Mouse (Mus musculus) macrophage (primary cell): ENCODE results near the gene Rfpl4. TPM values are rescaled to one million over a fixed set of nuclear protein-coding genes. Genes with fewer than 3 reads are reported as not detected.
A peak's percentile ranks its signal among the peaks of the same experiment; 100 is the strongest.
"Not testable (repeated sequence)": the region's sequence is repeated elsewhere in the genome, so short reads cannot be mapped to it uniquely, and the experiment has no call there.

Experiments
- H3K27ac ChIP-seq: fragments of 350-480 bp; formaldehyde crosslinking; 2 replicates; pipeline ENCODE4 v1.9.0; 2021
- H3K36me3 ChIP-seq: fragments of 350-480 bp; formaldehyde crosslinking; 2 replicates; pipeline ENCODE4 v1.9.0; 2021; ENCODE audit errors: inconsistent target
- H3K4me3 ChIP-seq: fragments of 350-480 bp; formaldehyde crosslinking; 2 replicates; pipeline ENCODE4 v1.9.0; 2021; ENCODE audit errors: inconsistent target
- H3K79me2 ChIP-seq: fragments of 350-480 bp; formaldehyde crosslinking; 2 replicates; pipeline ENCODE4 v1.9.0; 2021; ENCODE audit errors: inconsistent target
- WGBS: methylation state at CpG from one replicate; pipeline ENCODE4 v1.1.7; 2026; ENCODE audit warnings: inconsistent platforms; ENCODE audit not compliant: missing documents; 5-methylcytosine and 5-hydroxymethylcytosine counted together
- polyA plus RNA-seq: library from polyadenylated mRNA; stranded (reverse); fragments of 250-400 nt; gene quantifications from 3 replicates; pipeline ENCODE4 v1.2.4, GENCODE M21; 2018; ENCODE audit warnings: inconsistent platforms
- total RNA-seq, 78 experiments: library from RNA; depleted of rRNA; stranded (reverse); fragments of 250-400 nt; gene quantifications; 1 replicate in 9 of 78; 2 replicates in 24 of 78; 3 replicates in 43 of 78; 4 replicates in 2 of 78; pipeline ENCODE4 v1.2.4; 2018; ENCODE audit warnings: inconsistent platforms in 56 of 78

Gene Rfpl4
- not detected for total RNA-seq (2018; cell fraction: chromatin; rRNA removed)
- total RNA-seq (2018; cell fraction: cytosol; rRNA removed), result not detected
- not detected for total RNA-seq (2018; cell fraction: nucleus; rRNA removed)
- polyA plus RNA-seq, result not detected in 3 replicates

GRCm38 (mm10) chr7:5116850-5117249 lies at the start of gene Rfpl4:
Gene Rfpl4 (minus strand): TSS chr7:5116950.
- whole genome bisulfite sequencing, result 72% methylated on average over 3 of the region's 3 CpGs
- Histone ChIP-seq H3K27ac (no peak within 1 kb of the TSS), H3K4me3 (no peak within 1 kb of the TSS), H3K36me3 (no peaks in the 10 kb centered on the region), H3K79me2 (no peaks in the 10 kb centered on the region)

GRCm38 (mm10) chr7:5149570-5149969 lies 32.8 kb upstream of the Rfpl4 start, which contains the start of gene Vmn1r55:
Gene Vmn1r55 (minus strand): TSS chr7:5149670.
- H3K36me3 ChIP-seq, H3K4me3 ChIP-seq, H3K79me2 ChIP-seq, H3K27ac ChIP-seq: not testable (repeated sequence)

DNA sequence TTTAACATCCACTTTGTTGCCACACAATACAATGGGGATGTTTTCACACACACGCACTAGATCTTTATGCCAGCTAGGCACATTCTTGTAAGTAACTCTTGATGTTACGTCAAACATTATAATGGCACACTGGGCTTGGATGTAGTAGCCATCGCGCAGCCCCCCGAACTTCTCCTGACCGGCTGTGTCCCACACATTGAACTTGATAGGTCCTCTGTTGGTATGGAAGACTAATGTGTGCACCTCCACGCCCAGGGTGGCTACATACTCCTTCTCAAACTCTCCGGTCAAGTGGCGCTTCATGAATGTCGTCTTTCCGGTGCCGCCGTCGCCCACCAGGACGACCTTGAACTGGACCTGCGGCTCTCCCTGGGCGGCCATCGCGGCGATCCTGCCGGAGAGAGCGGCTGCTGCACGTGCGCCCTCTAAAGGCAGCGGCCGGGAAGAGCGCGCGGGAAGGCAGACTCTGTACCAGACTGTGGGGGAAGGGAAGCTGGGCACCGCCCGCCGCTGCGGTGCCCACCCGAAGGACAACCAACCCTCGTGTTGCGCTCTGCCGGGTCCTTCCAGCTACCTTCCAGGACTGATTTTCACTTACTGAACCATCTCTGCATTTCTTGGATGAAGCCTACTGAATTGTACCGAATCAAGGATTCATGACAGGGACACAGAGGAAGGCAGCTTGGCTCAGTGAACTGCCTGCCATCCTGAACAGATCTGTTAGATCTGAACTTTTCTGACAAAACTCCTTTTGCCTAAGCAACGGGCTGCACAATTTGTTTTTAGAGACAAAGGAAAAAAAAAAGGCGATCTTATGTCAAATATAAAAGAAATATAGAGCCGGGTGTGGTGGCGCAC lies 9.0 kb upstream of the Rfpl4 start, which contains the start of gene Rasl2-9:
TSS of gene Rasl2-9 (minus strand) at position 402 of the 858 bp plus-strand sequence.
- WGBS, result 23% methylated on average over 42 of the region's 42 CpGs
- H3K4me3 ChIP-seq, result peak within 1 kb of the TSS; percentile 27
- no peaks in the 10 kb centered on the region for H3K36me3 ChIP-seq
- no peaks in the 10 kb centered on the region for H3K79me2 ChIP-seq
- H3K27ac ChIP-seq, result no peak within 1 kb of the TSS

DNA sequence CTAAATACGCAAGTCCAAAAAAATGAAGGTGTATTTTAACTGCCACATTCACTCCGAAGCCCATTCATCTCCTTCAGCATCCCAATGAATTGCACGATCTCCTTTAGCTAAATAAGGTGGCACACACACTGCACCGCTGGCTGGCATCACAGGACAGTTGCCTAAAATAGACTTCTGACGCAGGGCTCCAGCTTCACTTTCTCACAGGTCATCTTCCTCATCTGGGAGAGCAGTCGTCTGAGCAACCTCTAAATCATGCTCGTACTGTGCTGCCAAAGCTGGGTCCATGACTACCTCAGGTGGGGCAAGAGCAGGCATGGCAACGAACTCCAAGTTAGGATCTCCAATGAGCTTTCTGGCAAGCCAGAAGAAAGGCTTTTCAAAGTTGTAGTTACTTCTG lies 8.3 kb upstream of the Rfpl4 start:
- Histone ChIP-seq H3K4me3 (no peak overlapping the region), H3K36me3 (no peaks in the 10 kb centered on the region), H3K27ac (no peak overlapping the region), H3K79me2 (no peaks in the 10 kb centered on the region)
- WGBS, result 81% methylated on average over 8 of the region's 8 CpGs

DNA sequence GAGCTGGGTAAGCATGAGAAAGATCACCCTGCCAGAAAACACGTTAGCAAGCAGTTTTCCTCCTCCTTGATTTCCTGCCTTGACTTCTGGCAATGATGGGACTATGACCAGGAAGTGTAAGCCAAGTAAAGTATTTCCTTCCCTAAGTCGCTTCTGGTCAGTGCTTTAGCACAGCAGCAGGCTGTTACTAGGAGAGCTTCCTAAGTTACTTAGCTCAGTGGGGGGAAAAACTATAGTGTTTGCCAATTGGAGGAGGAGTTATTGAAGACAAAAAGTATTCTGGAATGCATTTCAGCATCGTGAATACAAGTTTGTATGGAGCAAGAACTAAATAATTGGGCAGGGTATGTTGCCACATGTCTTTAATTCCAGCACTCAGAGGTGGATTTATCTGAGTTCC lies 4.0 kb downstream of the Rfpl4 start:
- WGBS, result 28% methylated on average over 3 of the region's 3 CpGs
- Histone ChIP-seq H3K36me3 (no peaks in the 10 kb centered on the region), H3K4me3 (no peak overlapping the region), H3K27ac (no peak overlapping the region), H3K79me2 (no peaks in the 10 kb centered on the region)

- H3K27ac ChIP-seq, result no peak overlapping the region
- no peaks in the 10 kb centered on the region for H3K79me2 ChIP-seq
- no peak overlapping the region for H3K4me3 ChIP-seq
- H3K36me3 ChIP-seq, result no peaks in the 10 kb centered on the region
- 80% methylated on average over 8 of the region's 8 CpGs for WGBS
Measured at GRCm38 (mm10) chr7:5109301-5109700, 7.4 kb downstream of the Rfpl4 start.

- no peak overlapping the region for H3K27ac ChIP-seq
- 74% methylated on average over 4 of the region's 4 CpGs for WGBS
- no peaks in the 10 kb centered on the region for H3K79me2 ChIP-seq
- no peak overlapping the region for H3K4me3 ChIP-seq
- no peaks in the 10 kb centered on the region for H3K36me3 ChIP-seq
Measured at GRCm38 (mm10) chr7:5108272-5108671, 8.5 kb downstream of the Rfpl4 start.

GRCm38 (mm10) chr7:5102564-5102963 lies 14.2 kb downstream of the Rfpl4 start:
- peak overlapping the region; percentile 85 for H3K27ac ChIP-seq
- peaks cover 15% of the 10 kb centered on the region for H3K36me3 ChIP-seq
- 86% methylated on average over 2 of the region's 2 CpGs for WGBS
- H3K4me3 ChIP-seq, result no peak overlapping the region
- H3K79me2 ChIP-seq, result no peaks in the 10 kb centered on the region

GRCm38 (mm10) chr7:5101066-5101663 lies 15.6 kb downstream of the Rfpl4 start:
- H3K79me2 ChIP-seq, result no peaks in the 10 kb centered on the region
- H3K27ac ChIP-seq, result peak overlapping the region; percentile 85
- H3K4me3 ChIP-seq, result no peak overlapping the region
- peaks cover 26% of the 10 kb centered on the region for H3K36me3 ChIP-seq
- 4% methylated on average over 10 of the region's 10 CpGs for whole genome bisulfite sequencing

GRCm38 (mm10) chr7:5099796-5100195 lies 17.0 kb downstream of the Rfpl4 start:
- Histone ChIP-seq H3K27ac (peak overlapping the region; percentile 9; the same call in 1 of the 2 replicates), H3K4me3 (no peak overlapping the region), H3K36me3 (peaks cover 39% of the 10 kb centered on the region), H3K79me2 (peaks cover 4% of the 10 kb centered on the region; the same call in 1 of the 2 replicates)
- 85% methylated on average over 3 of the region's 3 CpGs for WGBS

- 92% methylated on average over 5 of the region's 5 CpGs for WGBS
- peaks cover 15% of the 10 kb centered on the region; the same call in 1 of the 2 replicates for H3K79me2 ChIP-seq
- no peak overlapping the region for H3K4me3 ChIP-seq
- H3K27ac ChIP-seq, result no peak overlapping the region
- H3K36me3 ChIP-seq, result peaks cover 50% of the 10 kb centered on the region
Measured at GRCm38 (mm10) chr7:5098769-5099168, 18.0 kb downstream of the Rfpl4 start.

GRCm38 (mm10) chr7:5092831-5093510 lies 23.8 kb downstream of the Rfpl4 start:
- peaks cover 85% of the 10 kb centered on the region for H3K36me3 ChIP-seq
- peaks cover 72% of the 10 kb centered on the region for H3K79me2 ChIP-seq
- H3K27ac ChIP-seq, result no peak overlapping the region
- H3K4me3 ChIP-seq, result no peak overlapping the region
- WGBS, result 91% methylated on average over 21 of the region's 21 CpGs

DNA sequence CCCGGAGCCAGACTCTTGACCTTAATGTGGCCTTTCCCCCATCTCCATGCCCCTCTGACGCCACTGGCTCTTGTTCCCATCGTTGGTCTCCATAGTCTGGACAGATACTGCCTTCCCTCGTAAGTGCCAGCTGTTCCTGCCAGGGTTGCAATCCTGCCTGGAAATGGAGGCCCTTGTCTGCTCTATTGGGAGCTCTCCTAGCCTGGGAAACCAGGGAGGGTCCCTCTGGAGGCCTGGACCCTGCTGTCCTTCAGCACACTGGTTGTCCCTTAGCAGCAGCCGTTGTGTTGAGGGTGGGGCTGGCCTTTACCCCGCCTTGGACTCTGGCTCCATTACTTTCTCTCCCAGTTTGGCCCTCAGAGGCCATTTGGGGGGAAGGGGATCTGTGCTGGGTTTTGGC lies 24.4 kb downstream of the Rfpl4 start:
- Histone ChIP-seq H3K4me3 (no peak overlapping the region), H3K36me3 (peaks cover 79% of the 10 kb centered on the region), H3K27ac (no peak overlapping the region), H3K79me2 (peaks cover 78% of the 10 kb centered on the region)
- 91% methylated on average over 6 of the region's 6 CpGs for WGBS

GRCm38 (mm10) chr7:5091008-5091728 lies 25.6 kb downstream of the Rfpl4 start:
- H3K4me3 ChIP-seq, result no peak overlapping the region
- 94% methylated on average over 14 of the region's 15 CpGs for WGBS
- H3K27ac ChIP-seq, result no peak overlapping the region
- H3K79me2 ChIP-seq, result peaks cover 90% of the 10 kb centered on the region
- H3K36me3 ChIP-seq, result peaks cover 72% of the 10 kb centered on the region
